ENCODE assay signal across 17 mouse cellular contexts in the genomic region with DNA sequence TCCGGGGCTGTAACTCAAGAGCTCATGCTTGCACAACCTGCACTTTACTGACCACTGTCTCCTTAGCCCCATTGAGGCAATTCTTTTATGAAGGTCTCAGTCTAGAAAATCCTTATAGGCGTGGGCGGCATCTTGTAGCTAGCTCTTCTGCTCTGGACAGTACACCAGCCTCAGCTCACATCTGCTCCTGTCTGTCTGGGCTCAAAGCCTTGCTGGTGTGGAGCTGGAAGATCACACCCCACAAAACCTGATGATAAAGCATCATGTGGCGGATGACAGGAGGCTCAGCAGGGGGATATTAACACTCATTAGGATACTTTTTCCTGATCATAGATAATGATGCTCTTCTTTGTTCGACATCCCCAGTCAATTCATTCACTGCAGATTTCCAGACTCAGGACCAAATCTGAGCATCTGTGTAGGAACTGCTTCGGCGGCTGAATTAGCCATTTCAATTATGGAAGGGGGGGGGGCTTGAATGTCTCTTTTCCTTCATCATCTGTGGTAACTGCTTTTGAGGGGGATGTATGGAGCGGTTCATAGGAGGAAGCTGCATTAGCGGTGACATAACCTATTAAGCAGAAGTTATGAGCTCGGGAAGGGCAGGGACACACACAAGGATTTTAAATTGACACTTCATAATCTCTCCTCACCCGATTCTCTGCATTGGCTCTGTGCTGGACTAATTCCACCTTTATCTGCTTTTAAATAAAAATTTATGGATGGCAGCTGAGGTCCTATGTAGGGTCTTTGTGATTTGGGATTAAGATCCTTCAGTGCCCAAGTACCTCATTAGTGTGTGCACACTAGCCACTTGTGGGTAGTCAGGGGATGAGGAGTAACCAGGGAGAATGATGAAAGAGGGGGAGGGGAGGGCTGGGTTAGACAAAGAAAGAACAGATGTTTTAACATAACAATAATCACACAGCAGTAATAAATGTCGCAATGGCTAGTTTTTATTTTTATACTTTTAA. TPM values are rescaled to one million over a fixed set of nuclear protein-coding genes. Genes with fewer than 3 reads are reported as not detected.
DNase-seq lines count a peak whose midpoint lies in the region; ATAC-seq and TF ChIP-seq lines count a peak whose summit lies in the region.
"Had no signal": no experiment of that assay in that cellular context is flagged by ENCODE, and none has a peak within 500 bp of the region (broad histone marks: within the 10 kb centered on the region; RNA-seq: fewer than 3 reads in every experiment).

No protein-coding gene starts in this region.

- TF ChIP-seq EP300 in lung, postnatal 0 days (IDR thresholded peaks at IDR 0.05) = no peak

- DNase-seq in forebrain, embryonic 14.5 days (ENCODE audit: low spot score) = peak; percentile 56
- peak; percentile 57 for DNase-seq in retina, embryonic 14.5 days (ENCODE audit: low spot score)
- DNase-seq in lung, postnatal 0 days (ENCODE audit: low spot score) = no peak
- DNase-seq in spleen, postnatal 4 days (ENCODE audit: low spot score in 2 of 2) = no peak
- DNase-seq in frontal cortex, adult 2 months (ENCODE audit: extremely low spot score in 1 of 2, low spot score in 1 of 2) = no peak
- DNase-seq: cerebellum, adult 2 months; gastrocnemius, adult 2 months; heart, postnatal 4 days; kidney, adult 18-20 months; layer of hippocampus, postnatal 36 days; liver, postnatal 0 days; right cerebral cortex, postnatal 4 days had no signal

- H3K9ac ChIP-seq in forebrain, embryonic 14.5 days (ENCODE audit: low read length) = no peak overlapping the region
- H3K9ac ChIP-seq in hindbrain, embryonic 13.5 days = no peak overlapping the region
- H3K9ac ChIP-seq in midbrain, embryonic 13.5 days (replicated peaks) = no peak overlapping the region
- no peak overlapping the region for H3K9ac ChIP-seq in lung, postnatal 0 days (replicated peaks; ENCODE audit: low read depth)
- H3K9ac ChIP-seq: heart, embryonic 12.5 days; liver, postnatal 0 days had no signal

- no peaks in the 10 kb centered on the region for H3K4me1 ChIP-seq in forebrain, embryonic 14.5 days (ENCODE audit: control insufficient read depth, insufficient read depth, low read length)
- peaks cover 19% of the 10 kb centered on the region for H3K4me1 ChIP-seq in hindbrain, embryonic 13.5 days (replicated peaks)
- H3K4me1 ChIP-seq in midbrain, embryonic 13.5 days (replicated peaks) = peaks cover 12% of the 10 kb centered on the region
- no peaks in the 10 kb centered on the region for H3K4me1 ChIP-seq in lung, postnatal 0 days (ENCODE audit: insufficient read depth, low read depth, low read length)

- no peak for TF ChIP-seq CTCF in lung, postnatal 0 days (IDR thresholded peaks at IDR 0.05)

- no peaks in the 10 kb centered on the region for H3K36me3 ChIP-seq in forebrain, embryonic 14.5 days (ENCODE audit: control insufficient read depth, insufficient read depth, low read length)
- H3K36me3 ChIP-seq in hindbrain, embryonic 13.5 days = no peaks in the 10 kb centered on the region
- H3K36me3 ChIP-seq in midbrain, embryonic 13.5 days = no peaks in the 10 kb centered on the region
- H3K36me3 ChIP-seq in lung, postnatal 0 days (ENCODE audit: insufficient read depth, low read length) = no peaks in the 10 kb centered on the region
- H3K36me3 ChIP-seq: heart, embryonic 12.5 days had no signal

- H3K4me2 ChIP-seq in forebrain, embryonic 14.5 days (ENCODE audit: low read length) = no peak overlapping the region
- 0 out of 2 replicates have a peak overlapping the region, but pooled peaks have one; percentile 16 for H3K4me2 ChIP-seq in hindbrain, embryonic 13.5 days
- H3K4me2 ChIP-seq in midbrain, embryonic 13.5 days (replicated peaks) = no peak overlapping the region; the same call in 1 of the 2 replicates
- H3K4me2 ChIP-seq in lung, postnatal 0 days (replicated peaks; ENCODE audit: low read depth, low read length) = no peak overlapping the region
- H3K4me2 ChIP-seq: heart, embryonic 12.5 days had no signal

- no peaks in the 10 kb centered on the region for H3K9me3 ChIP-seq in forebrain, embryonic 14.5 days (replicated peaks; ENCODE audit: control insufficient read depth, low read length)
- no peaks in the 10 kb centered on the region for H3K9me3 ChIP-seq in hindbrain, embryonic 13.5 days
- H3K9me3 ChIP-seq in midbrain, embryonic 13.5 days = no peaks in the 10 kb centered on the region
- H3K9me3 ChIP-seq in lung, postnatal 0 days (ENCODE audit: low read length) = no peaks in the 10 kb centered on the region
- H3K9me3 ChIP-seq: heart, embryonic 12.5 days; megakaryocyte, embryonic 14.5 days had no signal

- ATAC-seq in forebrain, embryonic 14.5 days = peak; percentile 57
- ATAC-seq in hindbrain, embryonic 13.5 days (ENCODE audit: low FRiP score) = peak; percentile 81
- peak; percentile 85 for ATAC-seq in midbrain, embryonic 13.5 days
- no peak for ATAC-seq in lung, postnatal 0 days
- ATAC-seq: liver, postnatal 0 days; Patski had no signal

- no peak overlapping the region for H3K4me3 ChIP-seq in forebrain, embryonic 14.5 days (ENCODE audit: low read depth, low read length)
- H3K4me3 ChIP-seq in hindbrain, embryonic 13.5 days = no peak overlapping the region
- H3K4me3 ChIP-seq in midbrain, embryonic 13.5 days (replicated peaks) = no peak overlapping the region
- H3K4me3 ChIP-seq in lung, postnatal 0 days (ENCODE audit: low read depth, low read length) = no peak overlapping the region
- H3K4me3 ChIP-seq: gastrocnemius, adult 2 months; heart, embryonic 12.5 days; megakaryocyte, embryonic 14.5 days had no signal

- H3K27me3 ChIP-seq in forebrain, embryonic 14.5 days (replicated peaks; ENCODE audit: control insufficient read depth, insufficient read depth, low read length) = no peaks in the 10 kb centered on the region
- no peaks in the 10 kb centered on the region for H3K27me3 ChIP-seq in hindbrain, embryonic 13.5 days
- no peaks in the 10 kb centered on the region for H3K27me3 ChIP-seq in midbrain, embryonic 13.5 days
- H3K27me3 ChIP-seq in lung, postnatal 0 days (replicated peaks; ENCODE audit: insufficient read depth, low read length) = no peaks in the 10 kb centered on the region
- H3K27me3 ChIP-seq: heart, embryonic 12.5 days; megakaryocyte, embryonic 14.5 days had no signal

- 40% methylated on average over 12 of the region's 12 CpGs for WGBS in forebrain, embryonic 14.5 days
- 54% methylated on average over 12 of the region's 12 CpGs for WGBS in hindbrain, embryonic 13.5 days
- WGBS in midbrain, embryonic 13.5 days = 45% methylated on average over 12 of the region's 12 CpGs
- 78% methylated on average over 12 of the region's 12 CpGs for WGBS in lung, postnatal 0 days

- peak overlapping the region; percentile 55; the same call in 1 of the 2 replicates for H3K27ac ChIP-seq in forebrain, embryonic 14.5 days (ENCODE audit: low read depth, low read length)
- peak overlapping the region; percentile 77 for H3K27ac ChIP-seq in hindbrain, embryonic 13.5 days
- H3K27ac ChIP-seq in midbrain, embryonic 13.5 days = peak overlapping the region; percentile 48
- H3K27ac ChIP-seq in lung, postnatal 0 days (ENCODE audit: low read length) = no peak overlapping the region
- H3K27ac ChIP-seq: gastrocnemius, adult 2 months had no signal

RNA-seq across cellular contexts. Expression of a gene that starts 24.6 kb away (rescaled TPM):
- 13.5 and 13.8 TPM in 2 replicates for polyA plus RNA-seq in forebrain, embryonic 14.5 days (2014; fragmentation: Nextera tagmentation; extraction: Ambion mirVana)
- polyA plus RNA-seq in hindbrain, embryonic 13.5 days (2015; fragmentation: Nextera tagmentation; extraction: Ambion mirVana) = 15.4 and 15.5 TPM in 2 replicates
- polyA plus RNA-seq in midbrain, embryonic 13.5 days (2015; fragmentation: Nextera tagmentation; extraction: Ambion mirVana) = 13.6 and 15.4 TPM in 2 replicates
- 13.3 and 15.1 TPM in 2 replicates for polyA plus RNA-seq in lung, postnatal 0 days (2015; fragmentation: Nextera tagmentation; extraction: Ambion mirVana)
- 13.0 and 16.4 TPM in 2 replicates for polyA plus RNA-seq in frontal cortex, adult 2 months (2012; rRNA removed)

Comparison
In these comparisons a context has a peak if more than half of its experiments do, and no peak if none do; other contexts are left out.
1. DNase-seq: peak in forebrain, embryonic 14.5 days (single experiment) and retina, embryonic 14.5 days (single experiment); none in lung, postnatal 0 days (single experiment), spleen, postnatal 4 days (0 of 2) and frontal cortex, adult 2 months (0 of 2).